9 mouse cellular contexts compared by ENCODE assay signal in the genomic region with DNA sequence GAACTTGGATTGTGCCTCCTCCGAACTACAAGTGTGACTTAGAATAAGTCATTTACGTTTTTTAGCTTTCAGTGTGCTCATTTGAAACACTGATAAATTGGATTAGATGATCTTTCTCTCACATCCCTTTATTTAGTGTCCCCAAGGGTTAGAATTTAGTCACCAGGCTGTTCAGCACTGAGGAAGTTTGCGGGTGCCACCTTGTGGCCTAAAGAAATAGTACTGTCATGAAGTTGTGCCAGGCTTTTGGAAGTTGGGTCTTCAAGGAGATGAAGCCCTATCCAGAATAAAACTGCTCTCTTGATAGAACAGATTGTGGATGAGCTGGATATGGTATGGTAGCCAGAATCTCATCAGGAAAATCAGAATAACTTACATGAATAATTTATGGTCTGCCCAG. TPM values are rescaled to one million over a fixed set of nuclear protein-coding genes. Genes with fewer than 3 reads are reported as not detected.
DNase-seq lines count a peak whose midpoint lies in the region; ATAC-seq and TF ChIP-seq lines count a peak whose summit lies in the region.
"Had no signal": no experiment of that assay in that cellular context is flagged by ENCODE, and none has a peak within 500 bp of the region (broad histone marks: within the 10 kb centered on the region; RNA-seq: fewer than 3 reads in every experiment).

No protein-coding gene starts in this region.

- H3K4me3 ChIP-seq in kidney, adult 2 months (ENCODE audit: insufficient read depth, low read depth, low read length), result no peak overlapping the region
- H3K4me3 ChIP-seq in kidney, embryonic 14.5 days (ENCODE audit: low read length), result no peak overlapping the region
- H3K4me3 ChIP-seq in forebrain, embryonic 15.5 days, result no peak overlapping the region
- no peak overlapping the region for H3K4me3 ChIP-seq in neural tube, embryonic 14.5 days (ENCODE audit: low read depth, low read length)

- H3K9me3 ChIP-seq in kidney, embryonic 14.5 days (ENCODE audit: control insufficient read depth, low read length), result no peaks in the 10 kb centered on the region
- H3K9me3 ChIP-seq in forebrain, embryonic 15.5 days, result no peaks in the 10 kb centered on the region
- no peaks in the 10 kb centered on the region for H3K9me3 ChIP-seq in neural tube, embryonic 14.5 days (ENCODE audit: control insufficient read depth, low read length)

- no peaks in the 10 kb centered on the region for H3K27me3 ChIP-seq in kidney, adult 2 months (replicated peaks; ENCODE audit: control insufficient read depth, insufficient read depth, low read length)
- no peaks in the 10 kb centered on the region for H3K27me3 ChIP-seq in kidney, embryonic 14.5 days (ENCODE audit: control insufficient read depth, insufficient read depth, low read length)
- no peaks in the 10 kb centered on the region for H3K27me3 ChIP-seq in forebrain, embryonic 15.5 days
- no peaks in the 10 kb centered on the region for H3K27me3 ChIP-seq in neural tube, embryonic 14.5 days (ENCODE audit: control insufficient read depth, insufficient read depth, low read length)

- no peak for TF ChIP-seq POLR2A in kidney, adult 2 months (IDR thresholded peaks at IDR 0.05; ENCODE audit: low read depth, low read length)

- H3K27ac ChIP-seq in kidney, adult 2 months (ENCODE audit: insufficient read depth, low read depth, low read length), result no peak overlapping the region
- H3K27ac ChIP-seq in kidney, embryonic 14.5 days (ENCODE audit: low read depth, low read length), result no peak overlapping the region
- H3K27ac ChIP-seq in forebrain, embryonic 15.5 days (replicated peaks), result no peak overlapping the region
- H3K27ac ChIP-seq in neural tube, embryonic 14.5 days (ENCODE audit: low read depth, low read length), result no peak overlapping the region

- no peak overlapping the region for H3K4me2 ChIP-seq in kidney, embryonic 14.5 days (replicated peaks; ENCODE audit: low read depth, low read length)
- H3K4me2 ChIP-seq in forebrain, embryonic 15.5 days (replicated peaks), result no peak overlapping the region
- H3K4me2 ChIP-seq in neural tube, embryonic 14.5 days (ENCODE audit: low read depth, low read length), result no peak overlapping the region

- H3K9ac ChIP-seq in kidney, embryonic 14.5 days (ENCODE audit: low read depth, low read length), result no peak overlapping the region
- no peak overlapping the region for H3K9ac ChIP-seq in forebrain, embryonic 15.5 days (replicated peaks)
- H3K9ac ChIP-seq in neural tube, embryonic 14.5 days (replicated peaks; ENCODE audit: low read depth, low read length), result no peak overlapping the region

- H3K36me3 ChIP-seq in kidney, adult 2 months (ENCODE audit: control insufficient read depth, insufficient read depth, low read length), result no peaks in the 10 kb centered on the region
- no peaks in the 10 kb centered on the region for H3K36me3 ChIP-seq in kidney, embryonic 14.5 days (ENCODE audit: control insufficient read depth, insufficient read depth, low read length)
- H3K36me3 ChIP-seq in forebrain, embryonic 15.5 days, result no peaks in the 10 kb centered on the region
- H3K36me3 ChIP-seq in neural tube, embryonic 14.5 days (ENCODE audit: control insufficient read depth, insufficient read depth, low read length), result no peaks in the 10 kb centered on the region

- H3K4me1 ChIP-seq in kidney, adult 2 months (ENCODE audit: control insufficient read depth, insufficient read depth, low read length), result no peaks in the 10 kb centered on the region
- H3K4me1 ChIP-seq in kidney, embryonic 14.5 days (ENCODE audit: control insufficient read depth, insufficient read depth, low read length), result no peaks in the 10 kb centered on the region
- H3K4me1 ChIP-seq in forebrain, embryonic 15.5 days, result no peaks in the 10 kb centered on the region
- H3K4me1 ChIP-seq in neural tube, embryonic 14.5 days (ENCODE audit: control insufficient read depth, insufficient read depth, low read length), result no peaks in the 10 kb centered on the region

- ATAC-seq in kidney, embryonic 14.5 days (ENCODE audit: low FRiP score, low TSS enrichment), result no peak; the same call in 1 of the 2 replicates
- ATAC-seq in forebrain, embryonic 15.5 days (replicated peaks), result peak; percentile 74
- peak; percentile 75; the same call in 1 of the 2 replicates for ATAC-seq in neural tube, embryonic 14.5 days (ENCODE audit: low read depth)

- WGBS in kidney, adult 2 months, result 26% methylated on average over 3 of the region's 3 CpGs
- WGBS in kidney, embryonic 14.5 days, result 29% methylated on average over 3 of the region's 3 CpGs
- 15% methylated on average over 3 of the region's 3 CpGs for whole genome bisulfite sequencing in forebrain, embryonic 15.5 days
- 26% methylated on average over 3 of the region's 3 CpGs for WGBS in neural tube, embryonic 14.5 days

- peak; percentile 23 for DNase-seq in kidney, adult 2 months
- DNase-seq in adrenal gland, postnatal 36 days, result peak; percentile 61 to 62
- peak; percentile 69 to 77 for DNase-seq in layer of hippocampus, postnatal 14 days (ENCODE audit: low spot score in 2 of 2)
- DNase-seq in lung, postnatal 14 days, result no peak
- DNase-seq in gastrocnemius, postnatal 25 days, result no peak

- TF ChIP-seq CTCF in kidney, adult 2 months (conservative IDR thresholded peaks at IDR 0.05; ENCODE audit: insufficient read depth, insufficient read length, low read depth, low read length), result peak; percentile 33; the same call in 1 of the 2 replicates

RNA-seq across cellular contexts. Expression of a gene that starts 57.7 kb away (rescaled TPM):
- not detected in 2 replicates for polyA plus RNA-seq in kidney, adult 2 months (2012; rRNA removed)
- polyA plus RNA-seq in kidney, embryonic 14.5 days (2014; fragmentation: Nextera tagmentation; extraction: Ambion mirVana), result 0.13 TPM in 1 of 2 replicates, not detected in the other
- under 1 TPM; 0.07 to 0.43 TPM for total RNA-seq in adrenal gland, postnatal 36 days (2021)
- 6.6 and 7.1 TPM in 2 replicates for polyA plus RNA-seq in forebrain, embryonic 15.5 days (2015; fragmentation: Nextera tagmentation; extraction: Ambion mirVana)
- total RNA-seq in layer of hippocampus, postnatal 14 days (2021), result 1 to 10 TPM; 6.4 to 6.7 TPM
- 41.9 and 45.2 TPM in 2 replicates for polyA plus RNA-seq in neural tube, embryonic 14.5 days (2014; fragmentation: Nextera tagmentation; extraction: Ambion mirVana)
- not detected for total RNA-seq in gastrocnemius, postnatal 25 days (2021)
- polyA plus RNA-seq: small intestine, adult 2 months had no signal

Comparison
In these comparisons a context has a peak if more than half of its experiments do, and no peak if none do; other contexts are left out.
1. DNase-seq: peak in kidney, adult 2 months (single experiment), adrenal gland, postnatal 36 days (2 of 2) and layer of hippocampus, postnatal 14 days (2 of 2); none in lung, postnatal 14 days (single experiment) and gastrocnemius, postnatal 25 days (single experiment).